Mouse (Mus musculus): Measurements from ENCODE around the gene Eri2. TPM values are rescaled to one million over a fixed set of nuclear protein-coding genes. Genes with fewer than 3 reads are reported as not detected.

The Eri2 gene
- 1 to 10 TPM; 3.1 to 3.2 TPM for total RNA-seq (2021)
- long read RNA-seq, experiment 1, partial matches to known transcripts = 2 of 8 reads
- long read RNA-seq, experiment 1, other reads (novel, unspliced or antisense) = 1 of 8 reads
- long read RNA-seq, experiment 2, partial matches to known transcripts = 0 of 4 reads
- long read RNA-seq, experiment 2, other reads (novel, unspliced or antisense) = 1 of 4 reads

GRCm38 (mm10) chr7:119793586-119794250 is at the start of gene Eri2, which contains the start of gene Rexo5:
Eri2 (minus strand) TSS chr7:119794058.
Rexo5 (plus strand) TSS chr7:119794006.
- peak; percentile 87 for DNase-seq

GRCm38 (mm10) chr7:119841820-119842449 is 48.1 kb upstream of the Eri2 start:
- no peak for DNase-seq

GRCm38 (mm10) chr7:119835996-119836777 is 42.3 kb upstream of the Eri2 start:
- DNase-seq = no peak

- DNase-seq = no peak
These were observed 41.5 kb upstream of the Eri2 start for GRCm38 (mm10) chr7:119835371-119835770.

GRCm38 (mm10) chr7:119808723-119809122 is 14.9 kb upstream of the Eri2 start:
- DNase-seq = no peak

- no peak for DNase-seq
These were observed 13.5 kb upstream of the Eri2 start for GRCm38 (mm10) chr7:119807396-119807795.

GRCm38 (mm10) chr7:119800991-119801390 is 7.1 kb upstream of the Eri2 start:
- no peak for DNase-seq

GRCm38 (mm10) chr7:119800488-119800887 is 6.6 kb upstream of the Eri2 start:
- no peak for DNase-seq

- DNase-seq = no peak
These were observed 1.5 kb upstream of the Eri2 start for GRCm38 (mm10) chr7:119795311-119795710.

GRCm38 (mm10) chr7:119794251-119794638 is 387 bp upstream of the Eri2 start:
- no peak for DNase-seq

- no peak for DNase-seq
These were observed 4.8 kb downstream of the Eri2 start for GRCm38 (mm10) chr7:119789024-119789423.

GRCm38 (mm10) chr7:119784908-119785307 is 8.9 kb downstream of the Eri2 start:
- DNase-seq = no peak

- DNase-seq = no peak
These were observed 10.4 kb downstream of the Eri2 start for GRCm38 (mm10) chr7:119783453-119783852.

GRCm38 (mm10) chr7:119769895-119770294 is 24.0 kb downstream of the Eri2 start:
- DNase-seq = no peak

GRCm38 (mm10) chr7:119766996-119767395 is 26.9 kb downstream of the Eri2 start:
- no peak for DNase-seq

- DNase-seq = no peak
These were observed 29.5 kb downstream of the Eri2 start for GRCm38 (mm10) chr7:119764377-119764776.

GRCm38 (mm10) chr7:119762166-119762697 is 31.6 kb downstream of the Eri2 start:
- no peak for DNase-seq

GRCm38 (mm10) chr7:119760527-119760951 is 33.3 kb downstream of the Eri2 start, which contains the start of gene Acsm3:
Acsm3 (plus strand) TSS chr7:119760923.
- DNase-seq = no peak

GRCm38 (mm10) chr7:119753696-119754095 is 40.2 kb downstream of the Eri2 start:
- no peak for DNase-seq

GRCm38 (mm10) chr7:119749942-119750341 is 43.9 kb downstream of the Eri2 start:
- DNase-seq = no peak

- DNase-seq = no peak
These were observed 45.1 kb downstream of the Eri2 start for GRCm38 (mm10) chr7:119748761-119749160.

GRCm38 (mm10) chr7:119745869-119746268 is 48.0 kb downstream of the Eri2 start:
- no peak for DNase-seq
